Mouse (Mus musculus) heart, adult 2 months (tissue): Measurements from ENCODE around the gene Socs2.

Experiments used
- CTCF ChIP-seq: fragments of 200-600 bp; IDR thresholded peaks from 2 replicates; pipeline ENCODE4 v1.8.1; 2022; ENCODE audit warnings: antibody characterized with exemption, mild to moderate bottlenecking, moderate library complexity
- POLR2A ChIP-seq: fragments of 200-500 bp; IDR thresholded peaks from 2 replicates; pipeline ENCODE4 v1.6.1; 2011; ENCODE audit warnings: mild to moderate bottlenecking, low read depth, low read length, control low read depth; ENCODE audit not compliant: insufficient read depth

GRCm38 (mm10) chr10:95384446-95384845 lies 32.5 kb downstream of the Socs2 start:
- TF ChIP-seq CTCF: no peak
- TF ChIP-seq POLR2A: no peak
